20 mouse cellular contexts compared by ENCODE assay signal in genomic region chrX:136223714-136224113, GRCm38 (mm10). TPM values are rescaled to one million over a fixed set of nuclear protein-coding genes. Genes with fewer than 3 reads are reported as not detected.
"Had no signal": no experiment of that assay in that cellular context is flagged by ENCODE, and none has a peak within 500 bp of the region (broad histone marks: within the 10 kb centered on the region; RNA-seq: fewer than 3 reads in every experiment).

No protein-coding gene starts in this region.

- H3K4me3 ChIP-seq: kidney, embryonic 15.5 days; limb, embryonic 15.5 days; liver, embryonic 12.5 days; midbrain, embryonic 10.5 days; neural tube, embryonic 12.5 days; stomach, embryonic 15.5 days had no signal

- ATAC-seq: liver, embryonic 12.5 days had no signal

- H3K4me1 ChIP-seq: kidney, embryonic 15.5 days; limb, embryonic 15.5 days; liver, embryonic 12.5 days; midbrain, embryonic 10.5 days; neural tube, embryonic 12.5 days; stomach, embryonic 15.5 days had no signal

- H3K9me3 ChIP-seq: kidney, embryonic 15.5 days; limb, embryonic 15.5 days; liver, embryonic 12.5 days; midbrain, embryonic 10.5 days; neural tube, embryonic 12.5 days; stomach, embryonic 15.5 days had no signal

- H3K27me3 ChIP-seq: limb, embryonic 15.5 days; neural tube, embryonic 12.5 days; stomach, embryonic 15.5 days had no signal

- H3K36me3 ChIP-seq: kidney, embryonic 15.5 days; limb, embryonic 15.5 days; liver, embryonic 12.5 days; midbrain, embryonic 10.5 days; neural tube, embryonic 12.5 days; stomach, embryonic 15.5 days had no signal

- H3K9ac ChIP-seq: kidney, embryonic 15.5 days; limb, embryonic 15.5 days; liver, embryonic 12.5 days; lung, embryonic 14.5 days; neural tube, embryonic 12.5 days; stomach, embryonic 15.5 days had no signal

- DNase-seq: kidney, postnatal 14 days; left cerebral cortex, postnatal 4 days; lung, embryonic 14.5 days; lung, postnatal 10 days; lung, postnatal 4 days; midbrain, embryonic 14.5 days; spleen, adult 18-20 months; thymus, adult 2 months; thymus, postnatal 25 days had no signal

- H3K27ac ChIP-seq: kidney, embryonic 15.5 days; limb, embryonic 15.5 days; liver, embryonic 12.5 days; midbrain, embryonic 10.5 days; neural tube, embryonic 12.5 days; stomach, embryonic 15.5 days had no signal

- H3K4me2 ChIP-seq: kidney, embryonic 15.5 days; limb, embryonic 15.5 days; liver, embryonic 12.5 days; lung, embryonic 14.5 days; neural tube, embryonic 12.5 days; stomach, embryonic 15.5 days had no signal

RNA-seq across cellular contexts. Expression of gene Bex1, which starts 8.4 kb away (rescaled TPM):
- total RNA-seq: megakaryocyte, adult 5-6 weeks; neutrophil, adult 5-6 weeks had no signal

RNA-seq across cellular contexts. Expression of gene Tceal7, which starts 9.1 kb away (rescaled TPM):
- total RNA-seq: megakaryocyte, adult 5-6 weeks; neutrophil, adult 5-6 weeks had no signal
- polyA plus RNA-seq: large intestine, adult 2 months; testis, adult 2 months; thymus, adult 2 months; urinary bladder, adult 2 months had no signal

RNA-seq across cellular contexts. Expression of gene Tceal5, which starts 20.0 kb away (rescaled TPM):
- total RNA-seq: megakaryocyte, adult 5-6 weeks; neutrophil, adult 5-6 weeks had no signal
- polyA plus RNA-seq: testis, adult 2 months had no signal
